8 mouse cellular contexts compared by ENCODE assay signal in the genomic region with DNA sequence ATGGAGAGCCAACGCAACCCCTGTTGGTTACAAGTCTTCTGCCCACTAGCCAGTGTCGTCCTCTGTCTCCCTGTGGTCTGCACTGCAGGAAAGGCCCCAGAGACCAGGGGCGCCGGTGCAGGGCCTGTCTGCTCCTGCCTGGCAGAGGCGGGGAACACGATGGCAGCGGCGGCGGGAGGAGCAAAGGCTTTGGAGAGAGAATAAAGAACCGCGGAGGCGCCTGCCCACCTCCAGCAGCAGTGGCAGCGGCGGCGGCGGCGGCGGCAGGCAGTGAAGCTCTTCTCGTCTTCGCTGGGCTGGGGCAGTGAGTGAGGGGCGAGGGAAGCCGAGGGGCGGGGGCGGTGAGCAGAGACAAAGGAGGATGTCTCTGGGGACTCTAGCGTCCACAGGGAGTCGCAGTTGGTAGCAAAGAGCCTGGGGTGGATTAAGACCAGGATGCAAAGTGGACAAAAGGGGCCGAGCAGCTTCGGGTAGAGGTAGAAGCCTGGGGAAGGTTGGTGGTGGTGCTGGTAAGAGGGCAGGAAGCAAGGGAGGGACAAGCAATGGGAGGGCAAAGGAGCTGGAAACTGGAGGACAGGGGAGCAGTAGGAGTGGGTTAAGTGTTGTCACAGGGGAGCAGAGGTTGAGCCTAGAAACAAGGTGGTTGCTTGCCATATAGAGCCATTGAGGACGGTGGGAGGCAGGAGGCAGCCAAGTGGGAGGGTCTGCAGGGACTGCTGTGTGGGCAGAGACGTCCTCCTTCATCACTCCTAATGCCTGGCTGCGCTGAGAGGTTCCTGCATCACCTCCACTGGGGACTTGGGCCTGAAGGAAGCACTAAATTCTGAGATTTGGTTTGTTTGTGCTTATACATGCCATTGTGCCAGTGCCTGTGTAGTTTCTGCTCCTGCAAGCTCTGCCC. TPM values are rescaled to one million over a fixed set of nuclear protein-coding genes. Genes with fewer than 3 reads are reported as not detected.
DNase-seq lines count a peak whose midpoint lies in the region; ATAC-seq lines count a peak whose summit lies in the region.

No protein-coding gene starts in this region.

- H3K9ac ChIP-seq in embryonic facial prominence, embryonic 13.5 days, result peak overlapping the region; percentile 74
- peak overlapping the region; percentile 72 for H3K9ac ChIP-seq in neural tube, embryonic 15.5 days (replicated peaks)

- peaks cover 64% of the 10 kb centered on the region for H3K36me3 ChIP-seq in embryonic facial prominence, embryonic 13.5 days
- H3K36me3 ChIP-seq in hindbrain, embryonic 10.5 days, result peaks cover 68% of the 10 kb centered on the region
- H3K36me3 ChIP-seq in neural tube, embryonic 15.5 days, result peaks cover 12% of the 10 kb centered on the region

- peak overlapping the region; percentile 83 for H3K27ac ChIP-seq in embryonic facial prominence, embryonic 13.5 days
- H3K27ac ChIP-seq in hindbrain, embryonic 10.5 days, result peak overlapping the region; percentile 90
- peak overlapping the region; percentile 92 for H3K27ac ChIP-seq in neural tube, embryonic 15.5 days (replicated peaks)

- peaks cover 69% of the 10 kb centered on the region for H3K4me1 ChIP-seq in embryonic facial prominence, embryonic 13.5 days
- peaks cover 83% of the 10 kb centered on the region for H3K4me1 ChIP-seq in hindbrain, embryonic 10.5 days (replicated peaks)
- peaks cover 98% of the 10 kb centered on the region for H3K4me1 ChIP-seq in neural tube, embryonic 15.5 days

- ATAC-seq in embryonic facial prominence, embryonic 13.5 days (ENCODE audit: insufficient number of reproducible peaks, insufficient read depth, low FRiP score, low TSS enrichment, low read depth), result no peak
- peak; percentile 57 for ATAC-seq in neural tube, embryonic 15.5 days (ENCODE audit: low FRiP score)
- no peak for ATAC-seq in monocyte, adult 5-6 weeks (replicated peaks; ENCODE audit: insufficient number of reproducible peaks, low FRiP score, low TSS enrichment, poor library complexity, severe bottlenecking)

- H3K27me3 ChIP-seq in embryonic facial prominence, embryonic 13.5 days, result no peaks in the 10 kb centered on the region
- H3K27me3 ChIP-seq in hindbrain, embryonic 10.5 days (ENCODE audit: insufficient read depth, poor library complexity, severe bottlenecking), result no peaks in the 10 kb centered on the region
- H3K27me3 ChIP-seq in neural tube, embryonic 15.5 days (replicated peaks), result no peaks in the 10 kb centered on the region

- H3K9me3 ChIP-seq in embryonic facial prominence, embryonic 13.5 days, result no peaks in the 10 kb centered on the region
- H3K9me3 ChIP-seq in hindbrain, embryonic 10.5 days, result no peaks in the 10 kb centered on the region
- H3K9me3 ChIP-seq in neural tube, embryonic 15.5 days (replicated peaks), result no peaks in the 10 kb centered on the region

- H3K4me2 ChIP-seq in embryonic facial prominence, embryonic 13.5 days, result peak overlapping the region; percentile 59
- H3K4me2 ChIP-seq in neural tube, embryonic 15.5 days, result peak overlapping the region; percentile 78

- peak overlapping the region; percentile 41 for H3K4me3 ChIP-seq in embryonic facial prominence, embryonic 13.5 days
- H3K4me3 ChIP-seq in hindbrain, embryonic 10.5 days, result peak overlapping the region; percentile 52
- peak overlapping the region; percentile 55 for H3K4me3 ChIP-seq in neural tube, embryonic 15.5 days (replicated peaks)

- 8% methylated on average over 31 of the region's 31 CpGs for WGBS in embryonic facial prominence, embryonic 13.5 days
- 4% methylated on average over 31 of the region's 31 CpGs for WGBS in hindbrain, embryonic 10.5 days
- 5% methylated on average over 31 of the region's 31 CpGs for WGBS in neural tube, embryonic 15.5 days

- DNase-seq in kidney, postnatal 4 days, result peak; percentile 34 to 60
- DNase-seq in kidney, adult 11 months, result no peak
- DNase-seq in hindbrain, embryonic 10.5 days (ENCODE audit: low spot score), result peak; percentile 71
- DNase-seq in liver, result peak; percentile 43
- no peak for DNase-seq in urinary bladder, postnatal 4 days (ENCODE audit: low spot score in 2 of 2)

RNA-seq across cellular contexts. Expression of a gene that starts 11.1 kb away (rescaled TPM):
- 83.7 and 92.1 TPM in 2 replicates for polyA plus RNA-seq in embryonic facial prominence, embryonic 13.5 days (2015; fragmentation: Nextera tagmentation; extraction: Ambion mirVana)
- polyA plus RNA-seq in hindbrain, embryonic 10.5 days (2016; fragmentation: Nextera tagmentation; extraction: Ambion mirVana), result 72.6 and 85.8 TPM in 2 replicates
- 87.2 and 100 TPM in 2 replicates for polyA plus RNA-seq in neural tube, embryonic 15.5 days (2015; fragmentation: Nextera tagmentation; extraction: Ambion mirVana)
- 1.4 to 8.4 TPM (median 2.7 TPM) in 3 replicates for total RNA-seq in monocyte, adult 5-6 weeks (2017)

RNA-seq across cellular contexts. Expression of a gene that starts 14.4 kb away (rescaled TPM):
- polyA plus RNA-seq in embryonic facial prominence, embryonic 13.5 days (2015; fragmentation: Nextera tagmentation; extraction: Ambion mirVana), result 1.6 and 2.1 TPM in 2 replicates
- 0.50 TPM in 1 of 2 replicates, not detected in the other for polyA plus RNA-seq in hindbrain, embryonic 10.5 days (2016; fragmentation: Nextera tagmentation; extraction: Ambion mirVana)
- polyA plus RNA-seq in neural tube, embryonic 15.5 days (2015; fragmentation: Nextera tagmentation; extraction: Ambion mirVana), result 3.2 and 9.7 TPM in 2 replicates
- total RNA-seq in monocyte, adult 5-6 weeks (2017), result 1.9 to 9.6 TPM (median 2.4 TPM) in 3 replicates

RNA-seq across cellular contexts. Expression of a gene that starts 16.9 kb away (rescaled TPM):
- polyA plus RNA-seq in embryonic facial prominence, embryonic 13.5 days (2015; fragmentation: Nextera tagmentation; extraction: Ambion mirVana), result 2.3 and 2.9 TPM in 2 replicates
- 4.3 and 7.0 TPM in 2 replicates for polyA plus RNA-seq in hindbrain, embryonic 10.5 days (2016; fragmentation: Nextera tagmentation; extraction: Ambion mirVana)
- 4.2 and 6.2 TPM in 2 replicates for polyA plus RNA-seq in neural tube, embryonic 15.5 days (2015; fragmentation: Nextera tagmentation; extraction: Ambion mirVana)
- 2.6 to 12.3 TPM (median 3.3 TPM) in 3 replicates for total RNA-seq in monocyte, adult 5-6 weeks (2017)

RNA-seq across cellular contexts. Expression of a gene that starts 29.5 kb away (rescaled TPM):
- polyA plus RNA-seq in embryonic facial prominence, embryonic 13.5 days (2015; fragmentation: Nextera tagmentation; extraction: Ambion mirVana), result 0.62 and 1.1 TPM in 2 replicates
- polyA plus RNA-seq in hindbrain, embryonic 10.5 days (2016; fragmentation: Nextera tagmentation; extraction: Ambion mirVana), result 1.2 and 1.8 TPM in 2 replicates
- 2.3 and 2.8 TPM in 2 replicates for polyA plus RNA-seq in neural tube, embryonic 15.5 days (2015; fragmentation: Nextera tagmentation; extraction: Ambion mirVana)
- 0.19 to 0.48 TPM in 2 of 3 replicates, not detected in the other for total RNA-seq in monocyte, adult 5-6 weeks (2017)

RNA-seq across cellular contexts. Expression of a gene that starts 48.5 kb away (rescaled TPM):
- 29.9 and 30.7 TPM in 2 replicates for polyA plus RNA-seq in embryonic facial prominence, embryonic 13.5 days (2015; fragmentation: Nextera tagmentation; extraction: Ambion mirVana)
- polyA plus RNA-seq in hindbrain, embryonic 10.5 days (2016; fragmentation: Nextera tagmentation; extraction: Ambion mirVana), result 22.3 and 23.0 TPM in 2 replicates
- 27.2 and 28.7 TPM in 2 replicates for polyA plus RNA-seq in neural tube, embryonic 15.5 days (2015; fragmentation: Nextera tagmentation; extraction: Ambion mirVana)
- total RNA-seq in monocyte, adult 5-6 weeks (2017), result 4.3 to 17.1 TPM (median 16.9 TPM) in 3 replicates

Comparison
In these comparisons a context has a peak if more than half of its experiments do, and no peak if none do; other contexts are left out.
1. DNase-seq: peak in kidney, postnatal 4 days (2 of 2), hindbrain, embryonic 10.5 days (single experiment) and liver (single experiment); none in kidney, adult 11 months (single experiment) and urinary bladder, postnatal 4 days (0 of 2).
2. Peak in every context shown above with its lines, with median percentiles within 50 percentile points of each other: H3K27ac ChIP-seq and H3K4me3 ChIP-seq.